14 mouse cellular contexts compared by ENCODE assay signal in the genomic region with DNA sequence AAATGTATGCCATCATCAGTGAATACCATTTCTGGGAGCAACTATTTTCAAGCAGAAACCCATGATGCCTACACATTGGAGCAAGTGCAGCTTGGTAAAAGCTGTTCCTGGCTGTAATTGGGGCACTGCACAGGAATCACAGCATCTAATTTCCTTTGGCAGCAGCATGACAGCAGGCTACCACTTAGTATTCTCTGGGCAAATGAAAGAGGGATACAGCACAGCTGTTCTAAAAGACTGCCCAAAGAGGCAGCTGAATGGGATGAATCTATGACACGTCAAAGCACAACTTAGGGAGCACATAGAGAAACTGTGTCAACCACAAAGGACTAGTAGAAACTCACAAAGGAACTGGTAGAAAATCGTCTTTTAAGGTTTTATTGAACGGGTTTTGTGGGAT.
DNase-seq lines count a peak whose midpoint lies in the region; ATAC-seq lines count a peak whose summit lies in the region.
"Had no signal": no experiment of that assay in that cellular context is flagged by ENCODE, and none has a peak within 500 bp of the region (broad histone marks: within the 10 kb centered on the region; RNA-seq: fewer than 3 reads in every experiment).

No protein-coding gene starts in this region.

- no peak for DNase-seq in forebrain, embryonic 11.5 days (ENCODE audit: low spot score)
- peak; percentile 8 for DNase-seq in brain, embryonic 18.5 days (ENCODE audit: low read depth, low spot score)
- DNase-seq in hindbrain, embryonic 14.5 days (ENCODE audit: low spot score), result no peak
- DNase-seq in adipocyte (ENCODE audit: low spot score), result no peak
- no peak for DNase-seq in gastrocnemius, postnatal 14 days
- no peak for DNase-seq in ovary, adult 18-20 months (ENCODE audit: low spot score)
- DNase-seq: adrenal gland, adult 8-10 months; heart, adult 11 months; heart, postnatal 14 days; kidney, adult 8-10 months; lung, postnatal 4 days had no signal

- intact Hi-C loops in gastrocnemius, postnatal 14 days (cut with DNase I; ENCODE audit: low total_unique reads), result no loop called here

- H3K4me2 ChIP-seq in forebrain, embryonic 12.5 days, result no peak overlapping the region
- H3K4me2 ChIP-seq in forebrain, embryonic 11.5 days (ENCODE audit: low read depth, low read length, severe bottlenecking), result no peak overlapping the region
- H3K4me2 ChIP-seq in hindbrain, embryonic 14.5 days (replicated peaks), result no peak overlapping the region
- no peak overlapping the region for H3K4me2 ChIP-seq in midbrain, embryonic 15.5 days

- ATAC-seq in forebrain, embryonic 12.5 days (ENCODE audit: low FRiP score), result 0 out of 2 replicates have a peak, but pooled peaks have one; percentile 53
- ATAC-seq in forebrain, embryonic 11.5 days (replicated peaks; ENCODE audit: low FRiP score), result no peak; the same call in 1 of the 2 replicates
- ATAC-seq in hindbrain, embryonic 14.5 days (ENCODE audit: low FRiP score), result peak; percentile 62; the same call in 1 of the 2 replicates
- peak; percentile 75; the same call in 1 of the 2 replicates for ATAC-seq in midbrain, embryonic 15.5 days (replicated peaks)

- H3K9me3 ChIP-seq in forebrain, embryonic 12.5 days, result no peaks in the 10 kb centered on the region
- no peaks in the 10 kb centered on the region for H3K9me3 ChIP-seq in forebrain, embryonic 11.5 days (ENCODE audit: control insufficient read depth, low read length)
- H3K9me3 ChIP-seq in hindbrain, embryonic 14.5 days (ENCODE audit: control insufficient read depth, low read length), result no peaks in the 10 kb centered on the region
- H3K9me3 ChIP-seq in midbrain, embryonic 15.5 days, result no peaks in the 10 kb centered on the region

- no peaks in the 10 kb centered on the region for H3K36me3 ChIP-seq in forebrain, embryonic 12.5 days (replicated peaks)
- no peaks in the 10 kb centered on the region for H3K36me3 ChIP-seq in forebrain, embryonic 11.5 days (ENCODE audit: control insufficient read depth, insufficient read depth, low read length)
- no peaks in the 10 kb centered on the region for H3K36me3 ChIP-seq in hindbrain, embryonic 14.5 days (replicated peaks; ENCODE audit: control insufficient read depth, insufficient read depth)
- no peaks in the 10 kb centered on the region for H3K36me3 ChIP-seq in midbrain, embryonic 15.5 days (replicated peaks)

- no peaks in the 10 kb centered on the region for H3K4me1 ChIP-seq in forebrain, embryonic 12.5 days
- H3K4me1 ChIP-seq in forebrain, embryonic 11.5 days (replicated peaks; ENCODE audit: control insufficient read depth, insufficient read depth, low read length), result no peaks in the 10 kb centered on the region
- H3K4me1 ChIP-seq in hindbrain, embryonic 14.5 days (replicated peaks; ENCODE audit: control insufficient read depth, insufficient read depth, low read length), result no peaks in the 10 kb centered on the region
- no peaks in the 10 kb centered on the region for H3K4me1 ChIP-seq in midbrain, embryonic 15.5 days

- H3K27ac ChIP-seq in forebrain, embryonic 12.5 days, result no peak overlapping the region
- H3K27ac ChIP-seq in forebrain, embryonic 11.5 days (ENCODE audit: low read depth, low read length), result no peak overlapping the region
- H3K27ac ChIP-seq in hindbrain, embryonic 14.5 days, result no peak overlapping the region
- H3K27ac ChIP-seq in midbrain, embryonic 15.5 days, result no peak overlapping the region
- H3K27ac ChIP-seq: liver, embryonic 14.5 days had no signal

- no peak overlapping the region for H3K9ac ChIP-seq in forebrain, embryonic 12.5 days
- no peak overlapping the region for H3K9ac ChIP-seq in forebrain, embryonic 11.5 days (ENCODE audit: low read length)
- H3K9ac ChIP-seq in hindbrain, embryonic 14.5 days, result no peak overlapping the region
- no peak overlapping the region for H3K9ac ChIP-seq in midbrain, embryonic 15.5 days
- H3K9ac ChIP-seq: liver, embryonic 14.5 days had no signal

- WGBS in forebrain, embryonic 12.5 days, result 66% methylated on average over 3 of the region's 3 CpGs
- WGBS in forebrain, embryonic 11.5 days, result 71% methylated on average over 3 of the region's 3 CpGs
- WGBS in hindbrain, embryonic 14.5 days, result 65% methylated on average over 3 of the region's 3 CpGs
- 54% methylated on average over 3 of the region's 3 CpGs for WGBS in midbrain, embryonic 15.5 days

- no peak overlapping the region for H3K4me3 ChIP-seq in forebrain, embryonic 12.5 days (replicated peaks)
- no peak overlapping the region for H3K4me3 ChIP-seq in forebrain, embryonic 11.5 days (ENCODE audit: low read depth, low read length)
- no peak overlapping the region for H3K4me3 ChIP-seq in hindbrain, embryonic 14.5 days (replicated peaks; ENCODE audit: low read length)
- H3K4me3 ChIP-seq in midbrain, embryonic 15.5 days, result no peak overlapping the region

- no peaks in the 10 kb centered on the region for H3K27me3 ChIP-seq in forebrain, embryonic 12.5 days
- H3K27me3 ChIP-seq in forebrain, embryonic 11.5 days (ENCODE audit: control insufficient read depth, insufficient read depth, low read length), result no peaks in the 10 kb centered on the region
- no peaks in the 10 kb centered on the region for H3K27me3 ChIP-seq in hindbrain, embryonic 14.5 days (ENCODE audit: control insufficient read depth, insufficient read depth, low read length)
- no peaks in the 10 kb centered on the region for H3K27me3 ChIP-seq in midbrain, embryonic 15.5 days (replicated peaks)
